Mouse (Mus musculus) skeletal muscle tissue, postnatal 0 days (tissue): ENCODE results near the gene Olfr286. TPM values are rescaled to one million over a fixed set of nuclear protein-coding genes. Genes with fewer than 3 reads are reported as not detected.

ENCODE experiments used
- polyA plus RNA-seq: library from polyadenylated mRNA; unstranded; fragments of >200 nt; fragmentation: Nextera tagmentation; extraction: Ambion mirVana; gene quantifications from 2 replicates; pipeline ENCODE4 v1.2.1, GENCODE M21; 2015

Gene Olfr286
- not detected in 2 replicates for polyA plus RNA-seq

GRCm38 (mm10) chr15:98234350-98234749, at the start of gene Olfr286:
Olfr286 (minus strand) TSS chr15:98234450.

GRCm38 (mm10) chr15:98257193-98257592, 22.9 kb upstream of the Olfr286 start, which contains the start of gene H1fnt:
H1fnt (minus strand) TSS chr15:98257293.

GRCm38 (mm10) chr15:98220877-98221276, 13.4 kb downstream of the Olfr286 start, which contains the start of the genes Gm44579 and Olfr287:
Gm44579 (minus strand) TSS chr15:98220977.
Olfr287 (minus strand) TSS chr15:98221056.

GRCm38 (mm10) chr15:98195442-98195841, 38.8 kb downstream of the Olfr286 start, which contains the start of gene Olfr288:
Olfr288 (minus strand) TSS chr15:98195542.

Other genes with a start within 250 kb of the Olfr286 start
- 0.33 and 28.3 TPM in 2 replicates for gene Col2a1, start 229.8 kb downstream of the Olfr286 start, polyA plus RNA-seq
- 396 and 442 TPM in 2 replicates for gene Pfkm, start 141.9 kb downstream of the Olfr286 start, polyA plus RNA-seq
- 8.0 and 9.2 TPM in 2 replicates for gene Senp1, start 140.7 kb downstream of the Olfr286 start, polyA plus RNA-seq
- 189 and 195 TPM in 2 replicates for gene Asb8, start 68.8 kb downstream of the Olfr286 start, polyA plus RNA-seq
- 0.09 and 0.19 TPM in 2 replicates for gene Ccdc184, start 67.3 kb downstream of the Olfr286 start, polyA plus RNA-seq
- not detected in 2 replicates for gene Olfr288, start 38.9 kb downstream of the Olfr286 start, polyA plus RNA-seq
- gene Gm44579, start 13.5 kb downstream of the Olfr286 start, polyA plus RNA-seq, result not detected in 2 replicates
- not detected in 2 replicates for gene Olfr287, start 13.4 kb downstream of the Olfr286 start, polyA plus RNA-seq
- not detected in 2 replicates for gene H1fnt, start 22.8 kb upstream of the Olfr286 start, polyA plus RNA-seq
- 2.9 and 3.2 TPM in 2 replicates for gene Zfp641, start 61.7 kb upstream of the Olfr286 start, polyA plus RNA-seq
- gene Olfr285, start 82.9 kb upstream of the Olfr286 start, polyA plus RNA-seq, result not detected in 2 replicates
- not detected in 2 replicates for gene Olfr284, start 106.5 kb upstream of the Olfr286 start, polyA plus RNA-seq
- not detected in 2 replicates for gene Olfr283, start 146.5 kb upstream of the Olfr286 start, polyA plus RNA-seq
- not detected in 2 replicates for gene Olfr282, start 196.8 kb upstream of the Olfr286 start, polyA plus RNA-seq
- not detected in 2 replicates for gene Olfr281, start 218.1 kb upstream of the Olfr286 start, polyA plus RNA-seq
- gene OR5BS1P, start 235.4 kb upstream of the Olfr286 start, polyA plus RNA-seq, result not detected in 2 replicates
- 0.17 TPM in 1 of 2 replicates, not detected in the other for gene Lalba, start 248.3 kb upstream of the Olfr286 start, polyA plus RNA-seq